Mouse (Mus musculus) kidney, postnatal 14 days (tissue): ENCODE data around the gene Nkiras2.
"Not testable (repeated sequence)": the region's sequence is repeated elsewhere in the genome, so short reads cannot be mapped to it uniquely, and the experiment has no call there.

Experiments used
- DNase-seq: peaks from one replicate; pipeline ENCODE4 v3.0.0; 2022; ENCODE audit warnings: mixed read lengths

The Nkiras2 gene

GRCm38 (mm10) chr11:100618761-100619484 is at the start of gene Nkiras2:
Nkiras2 (plus strand) TSS chr11:100619244.
- DNase-seq, result peak; percentile 82

- no peak for DNase-seq
These were observed 49.3 kb upstream of the Nkiras2 start for GRCm38 (mm10) chr11:100569789-100570188.

GRCm38 (mm10) chr11:100570430-100571201 is 48.4 kb upstream of the Nkiras2 start:
- peak; percentile 85 for DNase-seq

- DNase-seq, result no peak
These were observed 47.9 kb upstream of the Nkiras2 start for GRCm38 (mm10) chr11:100571202-100571567.

- DNase-seq, result no peak
These were observed 44.9 kb upstream of the Nkiras2 start for GRCm38 (mm10) chr11:100574188-100574587.

GRCm38 (mm10) chr11:100574708-100575483 is 44.1 kb upstream of the Nkiras2 start, which contains the start of gene Cnp:
Cnp (plus strand) TSS chr11:100574904.
- peak; percentile 89 for DNase-seq

GRCm38 (mm10) chr11:100575484-100575855 is 43.6 kb upstream of the Nkiras2 start:
- no peak for DNase-seq

GRCm38 (mm10) chr11:100576256-100576655 is 42.8 kb upstream of the Nkiras2 start:
- DNase-seq, result no peak

GRCm38 (mm10) chr11:100577852-100578599 is 41.0 kb upstream of the Nkiras2 start:
- DNase-seq, result no peak

- DNase-seq, result no peak
These were observed 39.8 kb upstream of the Nkiras2 start for GRCm38 (mm10) chr11:100579116-100579799.

GRCm38 (mm10) chr11:100580275-100580674 is 38.8 kb upstream of the Nkiras2 start:
- DNase-seq, result no peak

- no peak for DNase-seq
These were observed 37.3 kb upstream of the Nkiras2 start for GRCm38 (mm10) chr11:100581756-100582155.

- not testable (repeated sequence) for DNase-seq
These were observed 36.6 kb upstream of the Nkiras2 start for GRCm38 (mm10) chr11:100582413-100582812.

- no peak for DNase-seq
These were observed 36.2 kb upstream of the Nkiras2 start for GRCm38 (mm10) chr11:100582836-100583235.

GRCm38 (mm10) chr11:100584561-100584961 is 34.5 kb upstream of the Nkiras2 start:
- no peak for DNase-seq

GRCm38 (mm10) chr11:100585148-100585547 is 33.9 kb upstream of the Nkiras2 start:
- DNase-seq, result no peak

GRCm38 (mm10) chr11:100588462-100588861 is 30.6 kb upstream of the Nkiras2 start:
- no peak for DNase-seq

- no peak for DNase-seq
These were observed 26.5 kb upstream of the Nkiras2 start for GRCm38 (mm10) chr11:100592346-100593046.

GRCm38 (mm10) chr11:100594608-100595007 is 24.4 kb upstream of the Nkiras2 start:
- no peak for DNase-seq

GRCm38 (mm10) chr11:100595533-100595932 is 23.5 kb upstream of the Nkiras2 start:
- DNase-seq, result no peak

- DNase-seq, result no peak
These were observed 21.0 kb upstream of the Nkiras2 start for GRCm38 (mm10) chr11:100598074-100598473.
